Mouse (Mus musculus): Measurements from ENCODE around the gene Chil1.

Chil1 gene

GRCm38 (mm10) chr1:134206085-134206484 is 24.1 kb downstream of the Chil1 start:
- DNase-seq: no peak

GRCm38 (mm10) chr1:134210179-134210755 is 28.3 kb downstream of the Chil1 start:
- no peak for DNase-seq

GRCm38 (mm10) chr1:134211043-134211442 is 29.1 kb downstream of the Chil1 start:
- DNase-seq: no peak

- no peak for DNase-seq
Measured at GRCm38 (mm10) chr1:134211631-134212030, 29.7 kb downstream of the Chil1 start.

- DNase-seq: no peak
Measured at GRCm38 (mm10) chr1:134212351-134212750, 30.4 kb downstream of the Chil1 start.

- DNase-seq: no peak
Measured at GRCm38 (mm10) chr1:134213405-134213804, 31.4 kb downstream of the Chil1 start.

- no peak for DNase-seq
Measured at GRCm38 (mm10) chr1:134215059-134215458, 33.1 kb downstream of the Chil1 start.

GRCm38 (mm10) chr1:134215751-134216628 is 34.0 kb downstream of the Chil1 start:
- DNase-seq: no peak

GRCm38 (mm10) chr1:134216629-134216971 is 34.6 kb downstream of the Chil1 start:
- no peak for DNase-seq

- DNase-seq: no peak
Measured at GRCm38 (mm10) chr1:134217028-134217481, 35.1 kb downstream of the Chil1 start.

GRCm38 (mm10) chr1:134217942-134218341 is 36.0 kb downstream of the Chil1 start:
- no peak for DNase-seq

- no peak for DNase-seq
Measured at GRCm38 (mm10) chr1:134219608-134220007, 37.6 kb downstream of the Chil1 start.

- no peak for DNase-seq
Measured at GRCm38 (mm10) chr1:134221172-134221571, 39.2 kb downstream of the Chil1 start.

GRCm38 (mm10) chr1:134222122-134223055 is 40.4 kb downstream of the Chil1 start:
- DNase-seq: peak; percentile 55

GRCm38 (mm10) chr1:134224649-134225227 is 42.8 kb downstream of the Chil1 start:
- DNase-seq: no peak

GRCm38 (mm10) chr1:134225375-134225774 is 43.4 kb downstream of the Chil1 start:
- DNase-seq: no peak

- no peak for DNase-seq
Measured at GRCm38 (mm10) chr1:134226739-134227138, 44.8 kb downstream of the Chil1 start.

GRCm38 (mm10) chr1:134229806-134230575 is 48.0 kb downstream of the Chil1 start:
- DNase-seq: no peak

- DNase-seq: no peak
Measured at GRCm38 (mm10) chr1:134230638-134231228, 48.8 kb downstream of the Chil1 start.

GRCm38 (mm10) chr1:134231270-134231669 is 49.3 kb downstream of the Chil1 start:
- no peak for DNase-seq

- DNase-seq: no peak
Measured at GRCm38 (mm10) chr1:134231681-134232080, 49.7 kb downstream of the Chil1 start.

- DNase-seq: no peak
Measured at GRCm38 (mm10) chr1:134232326-134232725, 50.4 kb downstream of the Chil1 start.

All from lung, postnatal 14 days (tissue).